Mouse (Mus musculus) lung, embryonic 14.5 days (tissue): ENCODE measurements around the gene Gm49387. TPM values are rescaled to one million over a fixed set of nuclear protein-coding genes. Genes with fewer than 3 reads are reported as not detected.
A peak's percentile ranks its signal among the peaks of the same experiment; 100 is the strongest.

Experiments used
- ATAC-seq: fragments of 200-750 bp; cut with Nextera tagmentation; 2 replicates; pipeline ENCODE4 v1.8.0; 2017; ENCODE audit warnings: mild to moderate bottlenecking, moderate TSS enrichment, moderate library complexity; ENCODE audit not compliant: insufficient read depth
- DNase-seq: peaks from one replicate; pipeline ENCODE4 v3.0.0-alpha.2; 2015
- H3K27ac ChIP-seq: fragments of 300-500 bp; sonication (generic); 2 replicates; pipeline ENCODE4 v1.5.1; 2014; ENCODE audit warnings: low read depth, mild to moderate bottlenecking, moderate library complexity
- H3K27me3 ChIP-seq: fragments of 300-500 bp; sonication (generic); 2 replicates; pipeline ENCODE4 v1.6.1; 2014; ENCODE audit warnings: low read length, control low read depth; ENCODE audit not compliant: insufficient read depth
- H3K36me3 ChIP-seq: fragments of 300-500 bp; sonication (generic); 2 replicates; pipeline ENCODE4 v1.6.1; 2014; ENCODE audit warnings: control low read depth; ENCODE audit not compliant: insufficient read depth
- H3K4me1 ChIP-seq: fragments of 300-500 bp; sonication (generic); 2 replicates; pipeline ENCODE4 v1.6.1; 2014; ENCODE audit warnings: antibody characterized with exemption, control low read depth; ENCODE audit not compliant: insufficient read depth
- H3K4me2 ChIP-seq: fragments of 300-500 bp; sonication (generic); 2 replicates; pipeline ENCODE4 v1.6.1; 2014; ENCODE audit warnings: mild to moderate bottlenecking
- H3K4me3 ChIP-seq: fragments of 300-500 bp; sonication (generic); 2 replicates; pipeline ENCODE4 v1.5.1; 2014; ENCODE audit warnings: low read depth, low read length
- H3K9ac ChIP-seq: fragments of 300-500 bp; sonication (generic); 2 replicates; pipeline ENCODE4 v1.6.1; 2014
- H3K9me3 ChIP-seq: fragments of 300-500 bp; sonication (generic); 2 replicates; pipeline ENCODE4 v1.6.1; 2016; ENCODE audit warnings: low read depth, low read length, control low read depth
- CTCF ChIP-seq: IDR thresholded peaks from 2 replicates; pipeline ENCODE4 v1.5.1; 2016; ENCODE audit warnings: antibody characterized with exemption, low read depth
- WGBS: fragments of 180-500 bp; shearing (Covaris S2); extraction: QIAGEN DNeasy Blood & Tissue Kit; methylation state at CpG from one replicate; pipeline ENCODE4 v1.1.7; 2014; 5-methylcytosine and 5-hydroxymethylcytosine counted together
- polyA plus RNA-seq: library from polyadenylated mRNA; unstranded; fragments of >200 nt; fragmentation: Nextera tagmentation; extraction: Ambion mirVana; gene quantifications from 2 replicates; pipeline ENCODE4 v1.2.1, GENCODE M21; 2014

Gene Gm49387
- polyA plus RNA-seq, 1 experiment from 2014 or later, result 0.18 TPM

DNA sequence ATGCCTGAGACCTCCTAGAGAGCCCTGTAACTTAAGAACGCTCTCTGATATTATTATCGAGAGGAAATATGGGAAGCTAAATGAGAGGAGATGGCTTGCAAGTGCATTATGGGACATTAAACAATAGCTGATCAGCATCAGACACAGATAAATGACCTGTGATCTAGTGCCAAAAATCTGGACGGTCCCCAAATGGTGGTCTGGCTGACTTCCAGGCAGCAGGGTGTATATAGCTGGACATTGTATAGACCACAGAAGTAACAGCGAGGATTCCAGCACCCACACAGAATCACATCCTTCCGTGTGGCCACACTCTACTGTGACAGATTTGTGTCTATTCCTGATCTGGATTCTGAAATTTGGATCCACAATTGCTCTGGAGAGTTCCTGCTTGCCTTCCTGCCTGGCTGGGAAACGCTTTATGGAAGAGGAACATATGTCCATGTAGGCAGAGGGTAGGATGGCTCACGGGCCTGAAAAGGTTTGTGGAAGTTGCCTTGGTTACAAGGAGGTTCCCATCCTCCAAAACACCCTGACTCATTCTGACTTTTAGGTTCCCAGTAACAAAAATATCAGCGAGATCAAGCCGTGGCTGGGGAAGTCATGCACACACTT lies 68.0 kb downstream of the Gm49387 start:
- 40% methylated on average over 9 of the region's 9 CpGs for WGBS
- Histone ChIP-seq H3K36me3 (no peaks in the 10 kb centered on the region), H3K4me1 (peaks cover 11% of the 10 kb centered on the region; the same call in 1 of the 2 replicates), H3K4me3 (no peak overlapping the region), H3K27me3 (no peaks in the 10 kb centered on the region), H3K9ac (no peak overlapping the region), H3K9me3 (no peaks in the 10 kb centered on the region), H3K4me2 (no peak overlapping the region), H3K27ac (no peak overlapping the region)
- peak; percentile 75 for DNase-seq
- TF ChIP-seq CTCF, result no peak
- no peak for ATAC-seq

DNA sequence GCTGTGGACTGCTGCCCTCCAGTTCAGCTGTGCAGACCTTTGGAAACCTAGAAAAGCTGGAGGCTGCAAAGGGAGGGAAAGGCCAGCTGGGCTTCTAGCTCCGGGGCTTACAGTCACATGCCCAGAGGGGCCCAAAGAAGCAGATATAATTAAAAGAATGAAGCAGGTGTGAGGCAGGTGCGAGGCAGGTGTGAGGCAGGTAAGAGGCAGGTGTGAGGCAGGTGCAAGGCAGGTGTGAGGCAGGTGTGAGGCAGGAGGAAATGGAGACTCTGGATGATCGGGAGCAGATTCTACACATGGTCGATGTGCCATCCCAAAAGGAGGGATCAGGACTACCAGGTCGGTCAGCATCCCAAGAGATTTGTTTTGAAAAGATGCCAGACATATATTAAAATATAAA lies 69.3 kb downstream of the Gm49387 start:
- H3K4me3 ChIP-seq, result no peak overlapping the region
- no peak overlapping the region for H3K9ac ChIP-seq
- TF ChIP-seq CTCF, result no peak
- no peaks in the 10 kb centered on the region for H3K9me3 ChIP-seq
- 85% methylated on average over 5 of the region's 5 CpGs for WGBS
- no peak for ATAC-seq
- no peak for DNase-seq
- peaks cover 11% of the 10 kb centered on the region; the same call in 1 of the 2 replicates for H3K4me1 ChIP-seq
- no peak overlapping the region for H3K4me2 ChIP-seq
- no peaks in the 10 kb centered on the region for H3K36me3 ChIP-seq
- no peaks in the 10 kb centered on the region for H3K27me3 ChIP-seq
- no peak overlapping the region for H3K27ac ChIP-seq

DNA sequence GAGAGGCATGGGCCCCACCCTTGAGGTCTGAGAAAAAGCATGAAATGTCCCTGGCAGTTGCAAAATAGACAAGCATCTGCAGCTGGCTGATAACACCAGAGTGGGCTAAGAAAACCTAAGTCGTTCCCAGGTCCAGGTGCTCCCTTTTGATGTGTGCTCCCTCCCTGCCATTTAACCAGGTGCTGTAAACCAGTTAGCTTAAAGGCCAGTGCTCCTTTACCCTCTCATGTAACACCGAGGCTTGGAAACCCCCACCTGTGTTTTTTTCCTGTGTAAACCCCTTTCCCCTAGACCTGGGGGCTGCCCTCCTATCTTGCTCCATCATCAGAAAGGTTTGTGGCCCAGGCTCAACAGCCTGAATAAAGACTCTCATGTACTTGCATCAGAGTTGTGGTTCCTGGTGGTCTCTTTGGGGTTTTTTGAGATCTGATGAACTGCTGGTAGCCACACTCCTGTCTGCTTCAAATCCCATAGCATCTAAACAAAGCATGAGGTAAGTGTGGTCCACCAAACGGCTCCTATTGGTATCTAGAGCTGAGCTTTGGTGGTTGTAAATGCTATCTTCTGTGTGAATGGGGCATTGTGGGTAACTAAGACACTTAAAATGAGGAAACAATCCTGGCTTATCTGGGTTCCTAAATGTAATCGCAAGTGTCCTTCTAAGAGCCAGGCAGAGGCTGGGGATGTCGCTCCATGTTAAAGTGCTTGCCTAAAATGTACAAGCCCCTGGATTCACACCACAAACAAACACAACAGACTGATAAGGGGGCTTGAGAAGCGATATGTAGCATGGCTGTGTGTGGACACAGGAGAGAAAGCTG lies 70.3 kb downstream of the Gm49387 start:
- Histone ChIP-seq H3K36me3 (no peaks in the 10 kb centered on the region), H3K4me2 (no peak overlapping the region), H3K9ac (no peak overlapping the region), H3K4me1 (peaks cover 17% of the 10 kb centered on the region), H3K27me3 (no peaks in the 10 kb centered on the region), H3K9me3 (no peaks in the 10 kb centered on the region), H3K27ac (no peak overlapping the region), H3K4me3 (no peak overlapping the region)
- no peak for ATAC-seq
- TF ChIP-seq CTCF, result no peak
- no peak for DNase-seq
- 45% methylated on average over 6 of the region's 6 CpGs for WGBS

DNA sequence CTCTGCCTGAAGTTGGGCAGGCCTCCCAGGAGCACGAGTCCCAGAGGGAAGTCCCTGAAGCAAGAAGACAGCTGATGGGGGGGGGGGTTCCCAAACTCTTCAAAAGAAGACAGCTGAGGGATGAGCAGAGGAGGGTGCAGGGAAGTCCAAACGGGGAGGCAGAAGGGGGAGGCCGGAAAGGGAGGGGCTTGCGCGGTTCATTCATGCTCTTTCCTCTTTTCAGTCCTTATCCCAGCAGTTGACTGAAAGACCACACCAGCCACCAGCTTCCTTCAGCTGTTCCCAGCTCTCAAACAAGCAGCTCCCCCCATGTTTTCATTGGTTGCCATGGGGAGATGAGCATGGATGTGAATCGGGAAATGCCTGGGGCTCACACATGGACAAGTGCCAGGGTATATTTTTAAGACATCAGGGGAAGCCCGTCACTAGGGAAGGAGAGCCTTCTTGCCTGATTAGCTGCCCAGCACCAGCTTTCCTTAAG lies 71.5 kb downstream of the Gm49387 start:
- H3K4me2 ChIP-seq, result no peak overlapping the region
- 0 out of 2 replicates have a peak, but pooled peaks have one; percentile 12 for ATAC-seq
- H3K4me3 ChIP-seq, result no peak overlapping the region
- no peak overlapping the region for H3K27ac ChIP-seq
- peaks cover 20% of the 10 kb centered on the region for H3K4me1 ChIP-seq
- WGBS, result 39% methylated on average over 6 of the region's 7 CpGs
- no peaks in the 10 kb centered on the region for H3K27me3 ChIP-seq
- TF ChIP-seq CTCF, result no peak
- H3K9me3 ChIP-seq, result no peaks in the 10 kb centered on the region
- no peaks in the 10 kb centered on the region for H3K36me3 ChIP-seq
- no peak overlapping the region for H3K9ac ChIP-seq
- DNase-seq, result peak; percentile 76

DNA sequence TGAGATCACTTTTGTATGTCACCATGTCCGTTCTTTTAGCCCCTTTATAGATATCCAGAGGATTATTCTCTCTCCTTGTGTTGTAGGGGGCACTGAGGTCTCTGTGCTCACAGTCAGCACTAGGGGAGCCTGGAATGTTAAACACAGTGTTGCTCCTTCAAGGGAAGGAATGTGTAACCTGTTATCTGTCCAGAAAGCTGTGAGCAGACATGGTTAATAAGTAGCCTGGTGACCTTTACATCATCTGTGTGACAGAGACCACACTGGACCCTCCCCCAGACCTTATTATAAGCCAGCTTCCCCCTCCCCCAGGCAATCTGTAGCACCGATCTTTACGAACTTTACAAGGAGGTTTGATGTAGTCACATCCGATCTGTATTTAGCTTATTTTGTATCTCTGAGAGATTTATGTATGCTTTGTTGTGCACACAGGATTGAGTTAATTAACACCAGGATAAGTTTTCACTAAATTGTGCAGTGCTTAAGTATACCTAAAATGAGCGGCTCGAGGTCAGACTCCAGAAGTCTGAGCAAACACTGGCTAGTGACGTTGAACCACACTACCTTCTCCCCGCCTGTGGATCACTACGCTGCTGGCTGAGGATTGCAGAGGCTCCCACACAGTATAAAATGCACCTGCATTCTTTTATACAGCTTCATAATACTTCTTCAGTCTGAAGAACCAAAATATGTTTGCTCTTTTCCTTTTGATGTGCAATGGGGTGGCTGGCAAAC lies 75.0 kb downstream of the Gm49387 start:
- Histone ChIP-seq H3K27me3 (no peaks in the 10 kb centered on the region), H3K27ac (peak overlapping the region; percentile 67), H3K4me1 (peaks cover 16% of the 10 kb centered on the region), H3K9me3 (no peaks in the 10 kb centered on the region), H3K9ac (no peak overlapping the region; the same call in 1 of the 2 replicates), H3K4me3 (no peak overlapping the region), H3K36me3 (no peaks in the 10 kb centered on the region), H3K4me2 (peak overlapping the region; percentile 4; the same call in 1 of the 2 replicates)
- no peak for TF ChIP-seq CTCF
- ATAC-seq (no peak), DNase-seq (peak; percentile 23)
- 46% methylated on average over 9 of the region's 9 CpGs for WGBS

DNA sequence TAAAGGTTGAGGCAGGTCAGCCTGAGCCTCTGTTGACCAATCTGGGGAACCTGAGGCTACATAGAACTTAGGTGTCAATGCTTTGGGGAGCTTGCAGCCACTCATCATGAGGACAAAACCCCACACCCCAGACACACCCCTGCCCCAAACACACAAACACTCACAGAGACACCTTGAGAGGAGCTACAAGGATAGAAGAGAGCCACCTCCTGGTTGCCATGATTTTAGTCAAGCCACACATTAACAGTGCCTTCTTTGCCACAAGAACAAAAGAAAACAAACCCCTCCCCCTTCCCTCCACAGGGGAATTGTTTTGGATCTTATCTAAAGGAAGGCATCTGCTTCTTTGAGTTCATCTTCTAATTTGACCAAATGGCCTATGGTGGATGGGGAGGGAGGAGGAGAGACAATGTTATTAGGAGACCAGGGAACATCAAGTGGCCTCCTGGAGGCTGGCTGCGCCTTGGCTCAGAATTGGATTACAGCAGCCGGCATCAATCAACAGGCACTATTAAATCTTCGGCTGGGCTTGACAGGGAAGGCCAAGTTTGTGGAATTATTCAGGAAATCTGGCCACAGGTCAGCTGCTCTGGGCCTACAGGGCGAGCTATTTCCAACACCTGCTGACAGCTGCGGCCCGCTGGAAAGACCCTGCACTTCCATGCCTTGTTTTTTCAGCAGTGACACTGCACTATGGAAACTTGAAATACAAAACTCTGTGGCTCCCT lies 76.1 kb downstream of the Gm49387 start:
- Histone ChIP-seq H3K27me3 (no peaks in the 10 kb centered on the region), H3K9ac (no peak overlapping the region), H3K36me3 (no peaks in the 10 kb centered on the region), H3K4me3 (no peak overlapping the region), H3K4me2 (no peak overlapping the region; the same call in 1 of the 2 replicates), H3K4me1 (peaks cover 21% of the 10 kb centered on the region), H3K27ac (peak overlapping the region; percentile 67; the same call in 1 of the 2 replicates), H3K9me3 (no peaks in the 10 kb centered on the region)
- DNase-seq (peak; percentile 96), ATAC-seq (peak; percentile 84)
- 5% methylated on average over 6 of the region's 6 CpGs for WGBS
- TF ChIP-seq CTCF, result 0 out of 2 replicates have a peak, but pooled peaks have one; percentile 13
